Mouse (Mus musculus): Measurements from ENCODE around the gene Tbc1d22a. TPM values are rescaled to one million over a fixed set of nuclear protein-coding genes. Genes with fewer than 3 reads are reported as not detected.

The Tbc1d22a gene
- total and polyA plus RNA-seq, 3 experiments: 15.1 to 21.1 TPM; not detected in 1

DNA sequence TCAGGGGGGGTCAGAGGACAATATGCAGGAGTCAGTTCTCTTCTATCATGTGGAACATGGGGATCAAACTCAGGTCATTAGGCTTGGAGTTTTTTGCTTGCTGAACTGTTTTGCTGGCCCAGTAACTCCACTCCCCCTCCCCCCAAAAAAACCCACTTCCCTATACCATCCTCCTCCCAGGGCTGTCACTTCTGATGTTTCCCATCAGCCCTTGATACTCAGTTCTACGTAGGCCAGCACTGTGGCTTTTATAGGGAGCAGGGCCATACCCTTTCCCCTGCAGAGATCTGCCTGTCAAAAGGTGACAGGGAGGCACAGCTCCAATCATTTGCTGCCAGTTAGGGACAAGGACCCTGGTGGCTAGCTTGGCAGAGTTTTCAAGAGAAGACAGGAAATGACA is 22.8 kb upstream of the Tbc1d22a start:
- H3K9me3 ChIP-seq (replicated peaks; ENCODE audit: insufficient read depth, low read length): no peaks in the 10 kb centered on the region
- no peak overlapping the region for H3K4me3 ChIP-seq (ENCODE audit: control insufficient read depth in 1 of 2, insufficient read depth in 1 of 2, low read depth in 2 of 2, low read length in 2 of 2)

DNA sequence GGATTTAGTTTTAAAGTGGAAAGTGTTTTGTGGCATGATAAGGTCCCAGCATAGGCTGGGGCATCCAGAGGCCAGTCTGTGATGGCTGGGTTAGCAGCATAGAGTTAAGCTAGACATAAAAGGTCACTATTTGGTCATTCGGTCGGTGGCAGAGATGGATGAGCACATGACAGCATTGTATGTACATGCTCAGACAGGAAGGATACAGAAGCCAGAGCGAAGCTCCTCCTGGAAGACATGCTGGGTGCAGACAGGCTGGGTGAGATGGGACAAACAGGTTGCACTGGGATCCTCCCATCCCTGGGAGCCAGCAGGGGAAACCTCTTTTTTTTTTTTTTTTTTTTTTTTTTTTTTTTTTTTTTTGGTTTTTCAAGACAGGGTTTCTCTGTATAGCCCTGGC is 22.3 kb upstream of the Tbc1d22a start:
- Histone ChIP-seq H3K27ac (ENCODE audit: control insufficient read depth, low read depth, low read length) (no peak overlapping the region), H3K27me3 (ENCODE audit: control insufficient read depth in 1 of 2, insufficient read depth in 2 of 2, low read length in 2 of 2) (no peaks in the 10 kb centered on the region; a peak in 2 of 4 replicates), H3K36me3 (ENCODE audit: control insufficient read depth in 1 of 2, insufficient read depth in 2 of 2, low read length in 2 of 2) (no peaks in the 10 kb centered on the region), H3K4me1 (ENCODE audit: control insufficient read depth in 1 of 2, insufficient read depth in 2 of 2, low read length in 2 of 2) (peaks cover 0 to 7% of the 10 kb centered on the region in 2 experiments; a peak in 1 of 4 replicates), H3K9ac (ENCODE audit: control insufficient read depth, low read depth, low read length, poor library complexity, severe bottlenecking) (no peak overlapping the region), H3K4me3 (ENCODE audit: control insufficient read depth in 1 of 2, insufficient read depth in 1 of 2, low read depth in 2 of 2, low read length in 2 of 2) (no peak overlapping the region), H3K79me2 (ENCODE audit: control insufficient read depth, insufficient read depth, low read length, poor library complexity) (no peaks in the 10 kb centered on the region), H3K9me3 (replicated peaks; ENCODE audit: insufficient read depth, low read length) (no peaks in the 10 kb centered on the region)
- TF ChIP-seq SMC3 (IDR thresholded peaks at IDR 0.05; ENCODE audit: low read depth, low read length) (no peak), KAT2A (conservative IDR thresholded peaks at IDR 0.05; ENCODE audit: low read depth, low read length) (no peak)
- no peak for DNase-seq (ENCODE audit: low read depth, low spot score)

More for the DNA sequence above, 22.8 kb upstream of the Tbc1d22a start:
- Histone ChIP-seq H3K27me3 (ENCODE audit: control insufficient read depth in 1 of 2, insufficient read depth in 2 of 2, low read length in 2 of 2) (no peaks in the 10 kb centered on the region), H3K36me3 (ENCODE audit: control insufficient read depth in 1 of 2, insufficient read depth in 2 of 2, low read length in 2 of 2) (no peaks in the 10 kb centered on the region), H3K4me1 (ENCODE audit: control insufficient read depth in 1 of 2, insufficient read depth in 2 of 2, low read length in 2 of 2) (peaks cover 0 to 11% of the 10 kb centered on the region in 2 experiments; a peak in 3 of 4 replicates), H3K79me2 (ENCODE audit: control insufficient read depth, insufficient read depth, low read length, poor library complexity) (no peaks in the 10 kb centered on the region), H3K9ac (ENCODE audit: control insufficient read depth, low read depth, low read length, poor library complexity, severe bottlenecking) (no peak overlapping the region), H3K27ac (ENCODE audit: control insufficient read depth, low read depth, low read length) (no peak overlapping the region)
- DNase-seq (ENCODE audit: low read depth, low spot score): peak; percentile 37
- TF ChIP-seq MAX (IDR thresholded peaks at IDR 0.05; ENCODE audit: low read length) (no peak), POLR2A (IDR thresholded peaks at IDR 0.05; ENCODE audit: control insufficient read depth in 1 of 2, insufficient read depth in 1 of 2, low read depth in 1 of 2, low read length in 2 of 2, poor library complexity in 1 of 2) (no peak), MYB (IDR thresholded peaks at IDR 0.05; ENCODE audit: low read depth, low read length) (no peak), POLR2AphosphoS2 (IDR thresholded peaks at IDR 0.05; ENCODE audit: low read length) (no peak), CHD1 (IDR thresholded peaks at IDR 0.05; ENCODE audit: low read depth, low read length) (no peak), MAFK (IDR thresholded peaks at IDR 0.05; ENCODE audit: borderline replicate concordance, low read depth, low read length) (no peak), GATA1 (IDR thresholded peaks at IDR 0.05; ENCODE audit: low read depth, low read length) (no peak), TCF12 (IDR thresholded peaks at IDR 0.05; ENCODE audit: low read depth, low read length) (no peak), TAL1 (IDR thresholded peaks at IDR 0.05; ENCODE audit: low read length) (no peak), MEF2A (IDR thresholded peaks at IDR 0.05; ENCODE audit: extremely low read depth, insufficient replicate concordance, low read depth, low read length, poor library complexity, severe bottlenecking) (no peak), MAZ (IDR thresholded peaks at IDR 0.05; ENCODE audit: low read depth, low read length) (no peak), UBTF (IDR thresholded peaks at IDR 0.05; ENCODE audit: borderline replicate concordance, insufficient read depth, low read depth, low read length) (no peak), CTCF (IDR thresholded peaks at IDR 0.05 in 2 of 3, conservative IDR thresholded peaks at IDR 0.05 in 1 of 3; ENCODE audit: control insufficient read depth in 1 of 3, insufficient read depth in 1 of 3, low read depth in 2 of 3, low read length in 3 of 3, poor library complexity in 1 of 3, severe bottlenecking in 1 of 3) (no peak)

Measured in MEL (cell line).